Mouse (Mus musculus) myocyte (in vitro differentiated cells): ENCODE measurements around the gene Usp24.

ENCODE experiments used
- E2F4 ChIP-seq: IDR thresholded peaks from one replicate; pipeline ENCODE4 v1.6.1; 2011; ENCODE audit warnings: mild to moderate bottlenecking, control low read depth, moderate library complexity; ENCODE audit not compliant: insufficient read depth
- MYOG ChIP-seq, 3 experiments: IDR thresholded peaks; one replicate each; pipeline ENCODE4 v1.6.1; 2011; ENCODE audit warnings: control low read depth in 2 of 3, low read depth in 2 of 3, mild to moderate bottlenecking in 2 of 3; ENCODE audit not compliant: insufficient read length in 2 of 3, control insufficient read depth in 1 of 3, insufficient read depth in 1 of 3
- POLR2A ChIP-seq: IDR thresholded peaks from one replicate; pipeline ENCODE4 v1.6.1; 2011; ENCODE audit warnings: low read depth, mild to moderate bottlenecking, control low read depth, moderate library complexity; ENCODE audit not compliant: insufficient read length
- SRF ChIP-seq: IDR thresholded peaks from one replicate; pipeline ENCODE4 v1.6.1; 2011; ENCODE audit warnings: low read depth; ENCODE audit not compliant: control insufficient read depth, insufficient read length
- TCF12 ChIP-seq: IDR thresholded peaks from one replicate; pipeline ENCODE4 v1.6.1; 2011; ENCODE audit warnings: mild to moderate bottlenecking, control low read depth; ENCODE audit not compliant: poor library complexity, insufficient read depth, severe bottlenecking
- TCF3 ChIP-seq: IDR thresholded peaks from one replicate; pipeline ENCODE4 v1.6.1; 2011; ENCODE audit warnings: low read depth, control low read depth; ENCODE audit not compliant: insufficient read length
- USF1 ChIP-seq: IDR thresholded peaks from one replicate; pipeline ENCODE4 v1.6.1; 2011; ENCODE audit warnings: low read depth, mild to moderate bottlenecking, control low read depth, moderate library complexity

GRCm38 (mm10) chr4:106428616-106429015, 112.6 kb downstream of the Usp24 start:
- TF ChIP-seq SRF (no peak), POLR2A (no peak), E2F4 (no peak), TCF12 (no peak), MYOG (IDR thresholded peaks at IDR 0.05; ENCODE audit: control insufficient read depth in 1 of 3, insufficient read depth in 1 of 3, insufficient read length in 2 of 3, low read depth in 2 of 3) (no peak), USF1 (no peak), TCF3 (no peak)
